Mouse (Mus musculus) neural tube, embryonic 12.5 days (tissue): ENCODE results near the gene Stub1. TPM values are rescaled to one million over a fixed set of nuclear protein-coding genes. Genes with fewer than 3 reads are reported as not detected.

ENCODE experiments used
- ATAC-seq: fragments of 200-750 bp; cut with Nextera tagmentation; 2 replicates; pipeline ENCODE4 v1.8.0; 2017; ENCODE audit warnings: low read depth, mild to moderate bottlenecking, moderate TSS enrichment, moderate library complexity; ENCODE audit not compliant: low FRiP score
- H3K27ac ChIP-seq: fragments of 300-500 bp; sonication (generic); 2 replicates; pipeline ENCODE4 v1.5.1; 2016
- H3K27me3 ChIP-seq: fragments of 300-500 bp; sonication (generic); replicated peaks from 2 replicates; pipeline ENCODE4 v1.6.1; 2016; ENCODE audit warnings: mild to moderate bottlenecking
- H3K36me3 ChIP-seq: fragments of 300-500 bp; sonication (generic); 2 replicates; pipeline ENCODE4 v1.6.1; 2016; ENCODE audit warnings: mild to moderate bottlenecking
- H3K4me1 ChIP-seq: fragments of 300-500 bp; sonication (generic); 2 replicates; pipeline ENCODE4 v1.6.1; 2016
- H3K4me2 ChIP-seq: fragments of 300-500 bp; sonication (generic); replicated peaks from 2 replicates; pipeline ENCODE4 v1.6.1; 2016; ENCODE audit warnings: mild to moderate bottlenecking
- H3K4me3 ChIP-seq: fragments of 300-500 bp; sonication (generic); 2 replicates; pipeline ENCODE4 v1.5.1; 2016
- H3K9ac ChIP-seq: fragments of 300-500 bp; sonication (generic); 2 replicates; pipeline ENCODE4 v1.6.1; 2016; ENCODE audit warnings: mild to moderate bottlenecking
- H3K9me3 ChIP-seq: fragments of 300-500 bp; sonication (generic); 2 replicates; pipeline ENCODE4 v1.6.1; 2016; ENCODE audit warnings: mild to moderate bottlenecking
- WGBS: fragments of 180-500 bp; shearing (Covaris S2); methylation state at CpG from one replicate; pipeline ENCODE4 v1.1.7; 2016; 5-methylcytosine and 5-hydroxymethylcytosine counted together
- polyA plus RNA-seq: library from polyadenylated mRNA; unstranded; fragments of >200 nt; fragmentation: Nextera tagmentation; extraction: Ambion mirVana; gene quantifications from 2 replicates; pipeline ENCODE4 v1.2.1, GENCODE M21; 2016

Stub1 gene
- polyA plus RNA-seq, 1 experiment from 2014 or later, result 293 TPM

DNA sequence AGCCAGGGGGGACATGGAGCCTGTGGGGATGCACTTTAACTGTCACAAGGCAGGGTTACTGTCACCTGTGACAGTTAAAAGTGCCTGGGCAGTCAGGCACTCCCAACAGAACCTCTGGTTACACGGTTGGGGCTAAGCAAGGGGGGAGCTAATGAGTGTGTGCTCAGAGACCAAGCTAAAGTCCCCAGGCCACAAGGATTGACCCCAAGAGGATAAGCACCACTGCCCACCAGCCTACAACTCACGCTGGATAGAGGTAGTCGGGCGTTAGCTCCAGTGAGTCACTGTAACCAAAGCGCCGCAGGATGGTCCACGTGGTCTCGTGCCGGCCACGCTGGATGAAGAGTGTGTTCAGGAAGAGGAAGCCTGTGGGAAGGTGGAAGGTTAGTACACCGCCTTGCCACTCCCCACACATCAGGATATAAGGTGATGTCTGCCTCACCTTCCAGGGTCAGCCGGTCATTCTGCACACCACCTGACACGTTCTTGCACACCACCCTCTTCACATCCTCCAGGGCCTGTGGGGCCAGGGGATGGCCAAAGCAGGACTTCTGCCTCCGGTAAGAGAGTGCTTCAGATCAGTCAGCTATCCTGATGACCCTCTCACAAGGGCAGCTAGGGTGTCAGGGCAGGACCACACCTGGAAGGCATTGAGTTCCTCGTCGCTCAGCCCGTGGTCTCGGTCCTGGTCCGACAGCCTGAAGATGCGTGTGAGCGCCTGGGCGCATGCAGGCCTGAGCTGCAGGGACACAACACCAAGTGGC, 8.1 kb upstream of the Stub1 start, which contains the start of gene Gm20683:
Gene Gm20683, minus strand, starts transcription at position 647 of the 764 bp plus-strand sequence.
- WGBS, result 94% methylated on average over 22 of the region's 22 CpGs
- no peak for ATAC-seq
- Histone ChIP-seq H3K36me3 (peaks cover 48% of the 10 kb centered on the region), H3K4me3 (no peak within 1 kb of the TSS), H3K27me3 (no peaks in the 10 kb centered on the region), H3K9ac (no peak within 1 kb of the TSS), H3K27ac (no peak within 1 kb of the TSS), H3K4me1 (peaks cover 31% of the 10 kb centered on the region), H3K4me2 (no peak within 1 kb of the TSS), H3K9me3 (no peaks in the 10 kb centered on the region)

DNA sequence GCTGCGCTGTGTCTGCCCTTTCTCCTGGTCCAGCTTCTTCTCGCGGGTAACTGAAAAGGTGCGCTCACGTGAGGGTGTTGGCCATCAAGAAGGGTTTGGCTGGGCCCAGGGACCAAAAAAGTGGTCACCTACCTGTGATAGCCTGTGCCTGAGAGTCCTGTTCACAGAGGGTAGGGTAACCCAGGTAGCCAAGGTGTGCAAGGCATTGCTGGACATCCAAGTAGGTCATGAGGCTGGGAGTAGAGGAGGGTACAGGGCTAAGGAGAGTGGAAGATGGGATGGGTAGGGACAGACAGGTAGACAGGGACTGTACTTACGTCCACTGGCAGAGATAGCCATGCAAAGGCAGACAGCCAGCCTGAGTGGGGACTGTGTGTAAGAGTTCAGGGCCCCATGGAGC, 7.3 kb upstream of the Stub1 start:
- peaks cover 44% of the 10 kb centered on the region for H3K36me3 ChIP-seq
- ATAC-seq, result no peak

DNA sequence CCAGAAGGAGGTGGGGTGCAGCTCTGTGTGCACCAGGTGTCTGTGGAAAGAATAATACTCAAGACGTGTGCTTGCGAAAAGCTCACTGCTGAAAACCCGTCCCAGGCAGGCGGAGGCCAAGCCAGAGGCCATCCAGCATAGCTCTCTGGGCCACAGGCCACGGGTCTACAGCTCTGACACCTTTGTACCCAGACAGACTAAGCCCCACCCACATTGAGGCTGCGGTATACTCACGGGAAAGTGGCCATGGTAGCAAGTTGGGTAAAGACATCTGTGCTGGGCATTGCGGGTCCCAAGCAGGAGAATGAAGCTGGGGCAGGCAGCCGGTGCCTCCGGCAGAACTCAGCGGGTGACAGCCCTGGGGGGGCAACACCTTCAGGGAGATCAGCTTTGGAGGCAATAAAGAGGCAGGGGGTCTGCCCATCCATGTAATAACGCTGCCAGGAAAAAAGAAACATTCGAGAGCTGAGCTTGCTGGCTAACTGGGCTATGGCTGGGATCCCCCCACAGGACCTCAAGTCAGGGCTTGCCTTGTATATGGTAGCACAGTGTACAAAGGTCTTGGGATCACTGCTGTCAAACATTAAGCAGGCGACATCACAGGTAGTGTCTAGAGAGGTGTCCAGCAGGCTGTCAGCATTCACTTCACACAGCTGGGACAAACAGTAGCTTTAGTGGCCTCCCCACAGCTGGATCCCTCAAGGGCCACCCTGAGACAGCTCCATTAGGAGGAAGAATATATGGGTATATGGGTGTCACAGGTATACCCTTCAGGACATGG, 6.4 kb upstream of the Stub1 start:
- H3K9me3 ChIP-seq, result no peaks in the 10 kb centered on the region
- H3K27me3 ChIP-seq, result no peaks in the 10 kb centered on the region
- H3K4me1 ChIP-seq, result peaks cover 47% of the 10 kb centered on the region
- H3K9ac ChIP-seq, result no peak overlapping the region
- H3K36me3 ChIP-seq, result peaks cover 51% of the 10 kb centered on the region
- no peak for ATAC-seq
- WGBS, result 83% methylated on average over 14 of the region's 14 CpGs
- no peak overlapping the region for H3K27ac ChIP-seq
- H3K4me3 ChIP-seq, result no peak overlapping the region
- no peak overlapping the region for H3K4me2 ChIP-seq

More for the DNA sequence above, 7.3 kb upstream of the Stub1 start:
- Histone ChIP-seq H3K27me3 (no peaks in the 10 kb centered on the region), H3K9ac (no peak overlapping the region), H3K4me1 (peaks cover 39% of the 10 kb centered on the region), H3K27ac (no peak overlapping the region), H3K4me2 (no peak overlapping the region), H3K9me3 (no peaks in the 10 kb centered on the region), H3K4me3 (no peak overlapping the region)
- WGBS, result 96% methylated on average over 6 of the region's 6 CpGs

DNA sequence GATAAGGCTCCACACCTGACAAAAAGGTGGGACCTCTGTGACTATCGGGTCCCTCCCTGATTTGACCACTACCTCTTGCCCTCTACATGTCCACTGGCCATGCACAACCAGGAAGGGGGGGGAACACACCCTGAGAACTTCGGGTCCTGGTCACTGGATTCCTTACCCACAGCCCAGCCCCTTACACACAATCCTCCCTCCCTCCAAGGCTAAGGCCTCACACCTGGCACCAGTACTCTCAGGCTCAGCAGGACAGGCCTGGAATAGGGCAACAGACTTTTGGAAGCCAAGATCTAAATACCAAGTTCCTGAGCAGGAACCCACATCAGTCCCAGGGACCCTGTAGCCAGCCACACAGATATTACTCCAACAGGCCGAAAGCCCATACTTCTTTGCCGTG, 5.7 kb upstream of the Stub1 start:
- H3K27me3 ChIP-seq, result no peaks in the 10 kb centered on the region
- no peak for ATAC-seq
- H3K9ac ChIP-seq, result no peak overlapping the region
- WGBS, result 85% methylated on average over 4 of the region's 4 CpGs
- peaks cover 54% of the 10 kb centered on the region for H3K4me1 ChIP-seq
- peaks cover 51% of the 10 kb centered on the region for H3K36me3 ChIP-seq
- no peak overlapping the region for H3K27ac ChIP-seq
- H3K4me3 ChIP-seq, result no peak overlapping the region
- H3K4me2 ChIP-seq, result no peak overlapping the region
- no peaks in the 10 kb centered on the region for H3K9me3 ChIP-seq

DNA sequence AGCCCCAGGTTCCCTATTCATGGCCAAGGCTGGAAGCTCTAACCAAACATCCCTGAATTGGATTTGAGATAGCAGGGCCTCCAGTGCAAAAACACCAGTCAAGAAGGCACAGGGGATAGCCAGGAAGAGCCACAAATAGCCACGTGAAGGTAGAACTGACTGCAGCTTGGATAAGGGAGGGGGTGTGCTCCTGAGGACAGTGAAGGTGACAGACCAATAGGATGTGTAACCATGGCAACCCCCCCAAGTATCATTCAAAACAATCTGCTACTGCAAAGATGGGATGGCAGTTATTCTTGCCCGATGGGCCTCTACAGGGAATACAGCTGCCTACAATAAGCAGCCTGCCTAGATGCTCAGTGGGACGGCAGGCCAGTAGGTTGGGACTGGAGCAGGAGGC, 4.3 kb upstream of the Stub1 start:
- Histone ChIP-seq H3K36me3 (peaks cover 51% of the 10 kb centered on the region), H3K27me3 (no peaks in the 10 kb centered on the region), H3K4me3 (no peak overlapping the region; the same call in 1 of the 2 replicates), H3K27ac (0 out of 2 replicates have a peak overlapping the region, but pooled peaks have one; percentile 16), H3K4me2 (peak overlapping the region; percentile 95), H3K4me1 (peaks cover 52% of the 10 kb centered on the region), H3K9ac (peak overlapping the region; percentile 66; the same call in 1 of the 2 replicates), H3K9me3 (no peaks in the 10 kb centered on the region)
- ATAC-seq, result no peak
- 30% methylated on average over 3 of the region's 3 CpGs for WGBS

DNA sequence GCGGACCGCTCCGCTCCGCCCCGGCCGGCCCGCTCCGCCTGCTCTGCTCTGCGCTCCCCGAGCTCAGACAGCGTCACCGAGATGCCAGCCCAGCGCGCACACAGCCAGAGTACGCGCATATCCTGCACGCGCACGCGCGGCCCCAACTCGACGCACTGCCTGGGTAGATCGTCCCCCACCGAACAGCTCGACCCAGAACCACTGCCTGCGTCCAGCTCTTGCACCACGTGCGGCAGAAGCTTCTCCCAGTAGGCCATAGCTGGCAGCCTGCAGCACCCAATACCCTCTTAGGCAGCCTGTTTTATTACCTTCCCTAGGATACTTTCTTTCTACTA, 3.8 kb upstream of the Stub1 start, which contains the start of gene Rhbdl1:
Gene Rhbdl1, minus strand, starts transcription at position 220 of the 335 bp plus-strand sequence.
- peak within 1 kb of the TSS; percentile 66 for H3K9ac ChIP-seq
- H3K4me3 ChIP-seq, result peak within 1 kb of the TSS; percentile 42
- peaks cover 46% of the 10 kb centered on the region for H3K36me3 ChIP-seq
- H3K4me2 ChIP-seq, result peak within 1 kb of the TSS; percentile 95
- no peaks in the 10 kb centered on the region for H3K27me3 ChIP-seq
- ATAC-seq, result 0 out of 2 replicates have a peak, but pooled peaks have one; percentile 8
- peaks cover 54% of the 10 kb centered on the region for H3K4me1 ChIP-seq
- no peaks in the 10 kb centered on the region for H3K9me3 ChIP-seq
- 2% methylated on average over 27 of the region's 29 CpGs for WGBS
- peak within 1 kb of the TSS; percentile 32; the same call in 1 of the 2 replicates for H3K27ac ChIP-seq

DNA sequence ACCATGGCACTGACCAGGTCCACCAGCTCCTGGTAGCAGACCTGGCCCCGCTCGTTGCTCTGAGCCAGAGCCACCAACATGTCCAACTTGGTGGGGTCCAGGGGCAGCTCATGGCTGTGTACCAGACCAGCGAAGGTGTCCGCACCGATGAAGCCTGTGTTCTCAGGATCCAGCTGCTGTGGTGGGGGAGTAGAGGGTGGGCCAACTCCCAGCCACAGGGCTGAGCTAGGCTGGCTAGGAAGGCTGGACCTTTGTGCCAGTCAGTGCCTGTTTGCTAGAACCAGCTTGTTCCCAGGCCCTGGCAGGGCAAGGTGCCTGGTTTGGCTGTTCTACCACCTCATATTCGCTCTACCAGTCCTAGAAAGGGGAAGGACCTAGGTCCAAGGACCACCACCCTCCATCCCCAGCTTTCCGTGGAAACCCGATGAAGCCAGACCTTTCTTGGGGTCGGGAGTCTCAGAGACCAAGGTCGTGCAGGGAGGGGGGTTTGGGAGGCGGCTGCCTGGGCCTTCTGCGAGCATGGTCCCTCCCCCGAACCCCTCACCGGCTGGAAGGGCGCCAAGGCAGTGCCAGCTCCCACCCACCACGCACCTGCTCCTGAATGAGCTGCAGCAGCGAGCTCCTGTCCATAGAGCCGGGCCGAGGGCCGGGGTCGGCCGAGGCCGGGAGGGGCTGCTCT, 3.3 kb upstream of the Stub1 start:
- 22% methylated on average over 23 of the region's 23 CpGs for WGBS
- peak overlapping the region; percentile 32; the same call in 1 of the 2 replicates for H3K27ac ChIP-seq
- H3K27me3 ChIP-seq, result no peaks in the 10 kb centered on the region
- peak overlapping the region; percentile 42 for H3K4me3 ChIP-seq
- 0 out of 2 replicates have a peak, but pooled peaks have one; percentile 8 for ATAC-seq
- H3K4me1 ChIP-seq, result peaks cover 59% of the 10 kb centered on the region
- peak overlapping the region; percentile 66 for H3K9ac ChIP-seq
- no peaks in the 10 kb centered on the region for H3K9me3 ChIP-seq
- peak overlapping the region; percentile 95 for H3K4me2 ChIP-seq
- peaks cover 43% of the 10 kb centered on the region for H3K36me3 ChIP-seq

DNA sequence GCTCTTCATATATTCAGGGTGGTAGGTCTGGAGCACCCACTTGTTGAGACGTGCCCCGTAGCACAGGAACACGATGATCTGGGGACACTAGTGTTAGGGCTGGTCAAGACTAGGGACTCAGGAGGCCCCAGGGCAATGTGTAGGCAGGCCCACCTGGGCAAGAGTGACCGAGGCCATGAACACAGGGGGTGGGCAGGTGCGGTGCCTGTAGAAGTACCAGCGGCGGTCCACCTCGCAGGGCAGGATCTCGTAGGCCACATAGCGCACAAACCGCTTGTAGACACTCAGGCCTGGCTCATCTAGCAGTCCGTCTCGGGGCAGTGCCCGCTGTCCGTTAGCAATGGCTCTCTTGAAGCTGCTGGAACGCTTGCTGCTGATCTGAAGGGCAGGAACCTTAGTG, 2.6 kb upstream of the Stub1 start:
- 92% methylated on average over 16 of the region's 16 CpGs for WGBS
- Histone ChIP-seq H3K4me3 (no peak overlapping the region), H3K9ac (peak overlapping the region; percentile 66)

DNA sequence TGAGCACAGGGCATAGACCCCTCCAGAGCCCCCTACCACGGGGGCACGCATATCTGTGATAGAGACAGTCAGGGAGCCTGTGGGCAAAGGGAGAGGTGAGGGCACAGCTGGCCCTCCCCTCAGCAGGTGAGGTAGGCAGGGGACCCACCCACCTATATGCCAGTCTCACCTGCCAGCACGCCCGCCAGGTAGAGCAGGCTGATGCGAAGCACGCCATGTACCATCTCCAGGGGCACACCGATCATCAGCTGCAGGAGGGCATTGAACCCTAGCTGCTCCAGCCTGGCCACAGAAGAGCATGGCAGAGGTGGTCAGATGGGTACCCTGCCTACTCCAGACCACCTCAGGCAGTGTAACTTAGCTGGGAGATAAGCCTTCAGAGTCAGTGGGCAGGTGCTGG, 2.1 kb upstream of the Stub1 start:
- H3K36me3 ChIP-seq, result peaks cover 43% of the 10 kb centered on the region
- peak overlapping the region; percentile 95 for H3K4me2 ChIP-seq
- peaks cover 72% of the 10 kb centered on the region for H3K4me1 ChIP-seq
- peak overlapping the region; percentile 92; the same call in 1 of the 2 replicates for H3K9ac ChIP-seq
- no peak overlapping the region for H3K27ac ChIP-seq
- 97% methylated on average over 7 of the region's 7 CpGs for WGBS
- ATAC-seq, result no peak
- no peaks in the 10 kb centered on the region for H3K9me3 ChIP-seq
- H3K27me3 ChIP-seq, result no peaks in the 10 kb centered on the region
- H3K4me3 ChIP-seq, result no peak overlapping the region

More for the DNA sequence above, 2.6 kb upstream of the Stub1 start:
- H3K9me3 ChIP-seq, result no peaks in the 10 kb centered on the region
- peaks cover 66% of the 10 kb centered on the region for H3K4me1 ChIP-seq
- ATAC-seq, result no peak
- H3K27me3 ChIP-seq, result no peaks in the 10 kb centered on the region
- no peak overlapping the region for H3K27ac ChIP-seq
- peaks cover 43% of the 10 kb centered on the region for H3K36me3 ChIP-seq
- peak overlapping the region; percentile 95 for H3K4me2 ChIP-seq

DNA sequence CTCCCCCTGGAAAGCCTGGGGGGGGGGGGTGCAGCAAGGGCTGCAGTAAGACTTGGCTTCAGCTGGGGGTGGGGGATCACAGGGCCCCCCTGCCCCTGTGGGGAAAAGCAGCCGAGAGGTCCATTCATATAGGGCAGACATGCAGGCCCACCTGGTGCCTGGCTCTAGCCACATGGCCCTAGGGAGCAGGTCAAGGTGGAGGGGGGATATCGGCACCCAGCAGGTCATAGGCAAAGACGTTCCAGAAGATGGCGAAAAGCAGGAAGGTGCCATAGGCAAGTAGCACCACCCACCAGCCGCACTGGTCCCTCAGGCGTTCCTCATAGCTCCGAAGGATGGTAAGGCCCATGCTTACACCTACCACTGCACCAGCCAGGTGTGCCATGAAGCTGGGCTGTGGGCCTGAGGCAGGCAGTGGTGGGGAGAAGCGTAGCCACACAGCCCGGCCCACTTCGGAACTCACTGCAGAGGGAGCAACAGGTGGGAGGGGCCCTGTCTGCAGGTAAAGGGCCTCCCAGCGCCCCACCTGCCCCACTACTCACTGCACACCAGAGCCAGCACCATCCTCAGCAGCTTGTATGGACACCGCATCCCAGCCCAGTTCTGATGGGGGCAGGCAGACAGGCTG, 1.5 kb upstream of the Stub1 start:
- Histone ChIP-seq H3K9ac (peak overlapping the region; percentile 92), H3K36me3 (peaks cover 43% of the 10 kb centered on the region), H3K4me3 (peak overlapping the region; percentile 79), H3K4me2 (peak overlapping the region; percentile 95), H3K9me3 (no peaks in the 10 kb centered on the region), H3K4me1 (peaks cover 78% of the 10 kb centered on the region), H3K27ac (no peak overlapping the region), H3K27me3 (no peaks in the 10 kb centered on the region)
- ATAC-seq, result no peak
- 89% methylated on average over 12 of the region's 12 CpGs for WGBS

DNA sequence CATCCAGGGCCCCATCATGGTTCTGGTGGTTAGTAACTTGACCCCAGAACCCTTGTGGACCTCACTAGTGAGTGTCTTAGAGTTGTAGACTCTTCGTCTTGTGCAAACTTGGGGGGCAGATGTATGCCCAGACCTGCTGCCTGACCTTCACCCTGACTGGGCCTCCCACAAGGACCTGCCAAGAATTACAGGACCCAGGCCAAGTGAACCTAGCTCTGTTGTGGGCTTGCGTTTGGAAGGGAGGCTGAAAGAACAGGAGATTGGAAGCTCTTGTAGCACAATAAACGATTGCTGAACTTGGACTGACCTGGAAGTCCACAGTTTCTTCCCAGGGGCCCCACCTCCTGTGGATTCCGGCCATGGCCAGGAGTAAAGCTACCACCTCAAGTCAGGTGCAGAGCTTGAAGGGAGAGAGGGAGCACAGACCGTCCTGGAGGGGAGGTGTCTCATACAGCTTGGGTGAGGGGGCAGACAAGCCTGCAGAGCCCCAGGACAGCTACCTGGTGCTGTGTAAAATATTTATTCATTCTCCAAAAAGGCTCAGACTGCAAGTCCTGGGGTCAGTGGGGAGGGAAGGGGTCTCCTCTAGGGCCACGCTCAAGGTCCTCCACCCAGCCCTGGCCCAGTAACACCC, 874 bp upstream of the Stub1 start:
- peaks cover 36% of the 10 kb centered on the region for H3K36me3 ChIP-seq
- H3K4me1 ChIP-seq, result peaks cover 82% of the 10 kb centered on the region
- H3K4me3 ChIP-seq, result peak overlapping the region; percentile 79
- peak overlapping the region; percentile 88 for H3K27ac ChIP-seq
- H3K9me3 ChIP-seq, result no peaks in the 10 kb centered on the region
- no peaks in the 10 kb centered on the region for H3K27me3 ChIP-seq
- 60% methylated on average over 6 of the region's 6 CpGs for WGBS
- no peak for ATAC-seq
- H3K9ac ChIP-seq, result peak overlapping the region; percentile 92
- peak overlapping the region; percentile 95 for H3K4me2 ChIP-seq
